Mouse (Mus musculus) MEL (cell line): Measurements from ENCODE around the gene Hist1h3e. TPM values are rescaled to one million over a fixed set of nuclear protein-coding genes. Genes with fewer than 3 reads are reported as not detected.

Source experiments
- DNase-seq: peaks from one replicate; pipeline ENCODE4 v3.0.0; 2011; ENCODE audit warnings: low read depth, low spot score
- H3K27ac ChIP-seq: 2 replicates; pipeline ENCODE4 v1.5.1; 2012; ENCODE audit warnings: low read depth, mild to moderate bottlenecking, control low read depth, low read length, moderate library complexity; ENCODE audit not compliant: control insufficient read depth
- H3K27me3 ChIP-seq, 2 experiments: fragments of 150-350 bp in 1 of 2; sonication (generic) in 1 of 2; 2 replicates each; pipeline ENCODE4 v1.6.1; 2012; ENCODE audit warnings: low read length in 2 of 2, mild to moderate bottlenecking in 2 of 2, improper control_type of control experiment in 1 of 2, moderate library complexity in 1 of 2; ENCODE audit not compliant: insufficient read depth in 2 of 2, control insufficient read depth in 1 of 2
- H3K36me3 ChIP-seq, 2 experiments: 2 replicates each; pipeline ENCODE4 v1.6.1; 2012 to 2014; ENCODE audit warnings: low read length in 2 of 2, improper control_type of control experiment in 1 of 2, inconsistent platforms in 1 of 2, mild to moderate bottlenecking in 1 of 2; ENCODE audit not compliant: insufficient read depth in 2 of 2, control insufficient read depth in 1 of 2
- H3K4me1 ChIP-seq, 2 experiments: fragments of 150-350 bp in 1 of 2; sonication (generic) in 1 of 2; 2 replicates each; pipeline ENCODE4 v1.6.1; 2012; ENCODE audit warnings: low read length in 2 of 2, improper control_type of control experiment in 1 of 2, mild to moderate bottlenecking in 1 of 2; ENCODE audit not compliant: insufficient read depth in 2 of 2, control insufficient read depth in 1 of 2
- H3K4me3 ChIP-seq, 2 experiments: fragments of 150-350 bp in 1 of 2; sonication (generic) in 1 of 2; 2 replicates each; pipeline ENCODE4 v1.5.1; 2012; ENCODE audit warnings: low read depth in 2 of 2, low read length in 2 of 2, mild to moderate bottlenecking in 2 of 2, moderate library complexity in 2 of 2, control low read depth in 1 of 2, improper control_type of control experiment in 1 of 2; ENCODE audit not compliant: control insufficient read depth in 1 of 2, insufficient read depth in 1 of 2
- H3K79me2 ChIP-seq: 2 replicates; pipeline ENCODE4 v1.6.1; 2012; ENCODE audit warnings: mild to moderate bottlenecking, low read length, moderate library complexity; ENCODE audit not compliant: control insufficient read depth, poor library complexity, insufficient read depth
- H3K9ac ChIP-seq: 2 replicates; pipeline ENCODE4 v1.6.1; 2012; ENCODE audit warnings: low read depth, mild to moderate bottlenecking, control low read depth, low read length, moderate library complexity; ENCODE audit not compliant: control insufficient read depth, poor library complexity, severe bottlenecking
- H3K9me3 ChIP-seq: fragments of 150-350 bp; sonication (generic); replicated peaks from 2 replicates; pipeline ENCODE4 v1.6.1; 2012; ENCODE audit warnings: mild to moderate bottlenecking, low read length, improper control_type of control experiment, moderate library complexity; ENCODE audit not compliant: insufficient read depth
- BHLHE40 ChIP-seq: IDR thresholded peaks from 2 replicates; pipeline ENCODE4 v1.6.1; 2012; ENCODE audit warnings: low read depth, mild to moderate bottlenecking, inconsistent platforms, low read length, improper control_type of control experiment, borderline replicate concordance
- CHD1 ChIP-seq: IDR thresholded peaks from 2 replicates; pipeline ENCODE4 v1.6.1; 2012; ENCODE audit warnings: low read depth, mild to moderate bottlenecking, inconsistent platforms, low read length, improper control_type of control experiment
- EP300 ChIP-seq, 2 experiments: IDR thresholded peaks; 2 replicates each; pipeline ENCODE4 v1.6.1; 2011; ENCODE audit warnings: improper control_type of control experiment in 2 of 2, low read length in 2 of 2, low read depth in 1 of 2, mild to moderate bottlenecking in 1 of 2
- GATA1 ChIP-seq: IDR thresholded peaks from 2 replicates; pipeline ENCODE4 v1.6.1; 2011; ENCODE audit warnings: low read depth, low read length, improper control_type of control experiment
- HCFC1 ChIP-seq: IDR thresholded peaks from 2 replicates; pipeline ENCODE4 v1.6.1; 2012; ENCODE audit warnings: low read depth, mild to moderate bottlenecking, inconsistent platforms, low read length, improper control_type of control experiment, moderate library complexity
- JUND ChIP-seq: IDR thresholded peaks from 2 replicates; pipeline ENCODE4 v1.6.1; 2011; ENCODE audit warnings: low read depth, mild to moderate bottlenecking, improper control_type of control experiment, low read length
- KAT2A ChIP-seq: conservative IDR thresholded peaks from 2 replicates; pipeline ENCODE4 v1.6.1; 2012; ENCODE audit warnings: low read depth, low read length, improper control_type of control experiment, inconsistent platforms
- MAX ChIP-seq: IDR thresholded peaks from 2 replicates; pipeline ENCODE4 v1.6.1; 2011; ENCODE audit warnings: low read length, improper control_type of control experiment
- MEF2A ChIP-seq: IDR thresholded peaks from 2 replicates; pipeline ENCODE4 v1.6.1; 2014; ENCODE audit warnings: low read depth, mild to moderate bottlenecking, inconsistent platforms, low read length, improper control_type of control experiment; ENCODE audit not compliant: poor library complexity, insufficient replicate concordance, severe bottlenecking; ENCODE audit errors: extremely low read depth
- MYB ChIP-seq: IDR thresholded peaks from 2 replicates; pipeline ENCODE4 v1.6.1; 2011; ENCODE audit warnings: mild to moderate bottlenecking, low read depth, low read length, improper control_type of control experiment
- MYC ChIP-seq: IDR thresholded peaks from 2 replicates; pipeline ENCODE4 v1.6.1; 2011; ENCODE audit warnings: low read depth, mild to moderate bottlenecking, low read length, improper control_type of control experiment, moderate library complexity
- NELFE ChIP-seq: IDR thresholded peaks from 2 replicates; pipeline ENCODE4 v1.6.1; 2011; ENCODE audit warnings: low read depth, low read length, improper control_type of control experiment
- POLR2A ChIP-seq, 2 experiments: IDR thresholded peaks; 2 replicates each; pipeline ENCODE4 v1.6.1; 2011 to 2012; ENCODE audit warnings: low read length in 2 of 2, mild to moderate bottlenecking in 2 of 2, control low read depth in 1 of 2, improper control_type of control experiment in 1 of 2, low read depth in 1 of 2, moderate library complexity in 1 of 2; ENCODE audit not compliant: control insufficient read depth in 1 of 2, insufficient read depth in 1 of 2, poor library complexity in 1 of 2
- POLR2AphosphoS2 ChIP-seq: IDR thresholded peaks from 2 replicates; pipeline ENCODE4 v1.6.1; 2011; ENCODE audit warnings: low read length, improper control_type of control experiment
- POLR2AphosphoS5 ChIP-seq: IDR thresholded peaks from 2 replicates; pipeline ENCODE4 v1.6.1; 2012; ENCODE audit warnings: low read depth, borderline replicate concordance, mild to moderate bottlenecking, inconsistent platforms, low read length, moderate library complexity, mixed read lengths
- RAD21 ChIP-seq: IDR thresholded peaks from 2 replicates; pipeline ENCODE4 v1.6.1; 2011; ENCODE audit warnings: mild to moderate bottlenecking, low read depth, low read length, improper control_type of control experiment
- RCOR1 ChIP-seq: IDR thresholded peaks from 2 replicates; pipeline ENCODE4 v1.6.1; 2012; ENCODE audit warnings: low read depth, mild to moderate bottlenecking, inconsistent platforms, low read length, improper control_type of control experiment
- SMC3 ChIP-seq: IDR thresholded peaks from 2 replicates; pipeline ENCODE4 v1.6.1; 2011; ENCODE audit warnings: low read depth, low read length, improper control_type of control experiment
- TBP ChIP-seq: IDR thresholded peaks from 2 replicates; pipeline ENCODE4 v1.8.0; 2011; ENCODE audit warnings: low read depth, low read length, improper control_type of control experiment
- TCF12 ChIP-seq: IDR thresholded peaks from 2 replicates; pipeline ENCODE4 v1.6.1; 2014; ENCODE audit warnings: low read depth, mild to moderate bottlenecking, inconsistent platforms, low read length, improper control_type of control experiment, moderate library complexity
- UBTF ChIP-seq: IDR thresholded peaks from 2 replicates; pipeline ENCODE4 v1.6.1; 2012; ENCODE audit warnings: low read depth, mild to moderate bottlenecking, inconsistent platforms, low read length, improper control_type of control experiment, moderate library complexity, borderline replicate concordance; ENCODE audit not compliant: insufficient read depth
- USF1 ChIP-seq: IDR thresholded peaks from 2 replicates; pipeline ENCODE4 v1.6.1; 2014; ENCODE audit warnings: low read depth, mild to moderate bottlenecking, inconsistent platforms, low read length, improper control_type of control experiment, moderate library complexity
- ZKSCAN1 ChIP-seq: IDR thresholded peaks from 2 replicates; pipeline ENCODE4 v1.6.1; 2012; ENCODE audit warnings: low read depth, mild to moderate bottlenecking, inconsistent platforms, low read length, improper control_type of control experiment, moderate library complexity
- ZMIZ1 ChIP-seq: IDR thresholded peaks from 2 replicates; pipeline ENCODE4 v1.6.1; 2012; ENCODE audit warnings: low read depth, mild to moderate bottlenecking, inconsistent platforms, low read length, improper control_type of control experiment, moderate library complexity
- ZNF384 ChIP-seq: IDR thresholded peaks from 2 replicates; pipeline ENCODE4 v1.6.1; 2012; ENCODE audit warnings: low read depth, mild to moderate bottlenecking, inconsistent platforms, low read length, improper control_type of control experiment
- polyA plus RNA-seq, 2 experiments: library from polyadenylated mRNA; stranded (reverse) in 1 of 2; unstranded in 1 of 2; fragments of >175 nt in 1 of 2; fragments of >200 nt in 1 of 2; gene quantifications; 2 replicates each; pipeline versions ENCODE4 v1.2.1 to v1.2.4; 2012; ENCODE audit warnings: low replicate concordance in 2 of 2, low read depth in 1 of 2; ENCODE audit not compliant: insufficient read length in 2 of 2, insufficient read depth in 1 of 2, missing spikeins in 1 of 2
- total RNA-seq: library from RNA; depleted of rRNA; stranded (reverse); fragments of 300-350 nt; gene quantifications from 2 replicates; pipeline ENCODE4 v1.2.3, GENCODE M21; 2012

Hist1h3e gene
- total and polyA plus RNA-seq, 3 experiments, result 4.5 to 1,049 TPM; not detected in 1

DNA sequence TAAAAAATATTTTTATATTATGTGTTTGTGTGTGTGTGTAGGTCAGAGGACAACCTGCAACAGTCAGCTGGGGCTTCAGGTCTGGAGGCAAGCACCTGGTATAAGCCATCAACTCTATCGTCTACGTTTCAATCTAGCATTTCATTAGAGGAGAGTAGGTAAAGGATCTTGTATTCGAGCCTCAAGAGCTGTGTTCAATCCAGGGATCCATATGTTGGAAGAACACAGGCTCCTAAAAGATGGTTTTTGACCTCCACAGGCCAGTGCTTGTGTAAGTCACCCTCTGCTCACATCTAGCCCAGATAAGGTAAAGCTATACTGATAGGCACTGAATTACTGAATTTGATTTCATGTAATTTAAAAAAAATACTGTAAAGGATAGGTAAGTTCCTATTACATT is 5.3 kb downstream of the Hist1h3e start:
- H3K4me1 ChIP-seq, result peaks cover 0 to 7% of the 10 kb centered on the region in 2 experiments; a peak in 1 of 4 replicates
- H3K27ac ChIP-seq, result peak overlapping the region; percentile 78
- peak overlapping the region; percentile 68 for H3K9ac ChIP-seq
- peak overlapping the region; percentile 35 to 47 for H3K4me3 ChIP-seq
- DNase-seq, result peak; percentile 60
- peaks cover 0 to 33% of the 10 kb centered on the region in 2 experiments; a peak in 2 of 4 replicates for H3K36me3 ChIP-seq
- no peaks in the 10 kb centered on the region for H3K9me3 ChIP-seq
- peaks cover 3% of the 10 kb centered on the region; the same call in 1 of the 2 replicates for H3K79me2 ChIP-seq
- H3K27me3 ChIP-seq, result no peaks in the 10 kb centered on the region
- no peak for TF ChIP-seq POLR2AphosphoS2
- TF ChIP-seq ZKSCAN1, result no peak
- TF ChIP-seq UBTF, result no peak
- TF ChIP-seq USF1, result no peak
- TF ChIP-seq MYB, result no peak
- TF ChIP-seq TCF12, result no peak
- no peak for TF ChIP-seq KAT2A
- no peak for TF ChIP-seq HCFC1
- no peak for TF ChIP-seq MAX
- no peak for TF ChIP-seq JUND
- no peak for TF ChIP-seq CHD1
- TF ChIP-seq RAD21, result no peak
- TF ChIP-seq ZMIZ1, result no peak
- TF ChIP-seq SMC3, result no peak
- no peak for TF ChIP-seq BHLHE40

DNA sequence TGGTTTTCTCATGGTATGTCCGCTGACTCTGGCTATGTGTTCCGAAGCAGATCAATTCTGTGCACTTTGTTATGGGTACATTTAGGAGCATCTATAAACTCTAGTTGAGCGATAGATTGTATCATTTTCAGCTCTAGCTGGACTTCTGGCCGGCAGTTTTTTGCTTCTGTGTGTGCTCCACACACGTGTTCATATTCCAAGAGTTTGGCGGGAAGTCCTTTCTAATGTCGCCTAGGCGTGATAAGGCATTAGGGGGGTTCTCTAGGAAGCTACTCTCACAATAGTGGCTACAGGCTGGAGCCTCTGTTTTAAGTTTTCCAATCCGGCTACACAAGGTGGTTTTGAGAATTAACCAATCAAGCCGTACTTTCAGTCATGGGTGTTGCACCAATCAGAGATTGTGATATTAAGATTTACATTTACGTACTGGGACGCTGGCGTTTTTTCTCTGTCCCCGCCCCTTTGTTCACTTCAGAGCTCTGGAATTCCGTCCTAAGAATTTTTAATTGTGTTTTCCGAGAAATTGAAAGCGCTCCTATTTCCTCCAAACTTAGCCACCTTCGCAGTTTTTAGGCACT is 6.2 kb downstream of the Hist1h3e start:
- Histone ChIP-seq H3K27ac (peak overlapping the region; percentile 98), H3K36me3 (peaks cover 0 to 33% of the 10 kb centered on the region in 2 experiments; a peak in 2 of 4 replicates), H3K27me3 (no peaks in the 10 kb centered on the region), H3K9me3 (no peaks in the 10 kb centered on the region), H3K4me1 (peaks cover 0 to 7% of the 10 kb centered on the region in 2 experiments; a peak in 1 of 4 replicates), H3K9ac (peak overlapping the region; percentile 93), H3K79me2 (peaks cover 3% of the 10 kb centered on the region; the same call in 1 of the 2 replicates), H3K4me3 (peak overlapping the region; percentile 35 to 48)
- DNase-seq, result peak; percentile 96
- TF ChIP-seq RCOR1, result no peak
- TF ChIP-seq KAT2A, result no peak
- no peak for TF ChIP-seq GATA1
- no peak for TF ChIP-seq RAD21
- TF ChIP-seq EP300 (IDR thresholded peaks at IDR 0.05; ENCODE audit: low read depth in 1 of 2, low read length in 2 of 2), result no peak
- TF ChIP-seq NELFE, result no peak
- peak; percentile 99; the same call in 1 of the 2 replicates for TF ChIP-seq POLR2AphosphoS5
- no peak for TF ChIP-seq ZNF384
- TF ChIP-seq POLR2A (IDR thresholded peaks at IDR 0.05; ENCODE audit: control insufficient read depth in 1 of 2, insufficient read depth in 1 of 2, low read depth in 1 of 2, low read length in 2 of 2, poor library complexity in 1 of 2), result peak; percentile 65 to 99
- TF ChIP-seq TBP, result peak; percentile 95
- TF ChIP-seq MYB, result no peak
- TF ChIP-seq MEF2A, result no peak
- no peak for TF ChIP-seq MYC
